Mouse (Mus musculus): Measurements from ENCODE around the gene Calhm5. TPM values are rescaled to one million over a fixed set of nuclear protein-coding genes. Genes with fewer than 3 reads are reported as not detected.

The Calhm5 gene
- 1.1 and 1.4 TPM in 2 replicates for polyA plus RNA-seq (2015; fragmentation: Nextera tagmentation; extraction: Ambion mirVana)

DNA sequence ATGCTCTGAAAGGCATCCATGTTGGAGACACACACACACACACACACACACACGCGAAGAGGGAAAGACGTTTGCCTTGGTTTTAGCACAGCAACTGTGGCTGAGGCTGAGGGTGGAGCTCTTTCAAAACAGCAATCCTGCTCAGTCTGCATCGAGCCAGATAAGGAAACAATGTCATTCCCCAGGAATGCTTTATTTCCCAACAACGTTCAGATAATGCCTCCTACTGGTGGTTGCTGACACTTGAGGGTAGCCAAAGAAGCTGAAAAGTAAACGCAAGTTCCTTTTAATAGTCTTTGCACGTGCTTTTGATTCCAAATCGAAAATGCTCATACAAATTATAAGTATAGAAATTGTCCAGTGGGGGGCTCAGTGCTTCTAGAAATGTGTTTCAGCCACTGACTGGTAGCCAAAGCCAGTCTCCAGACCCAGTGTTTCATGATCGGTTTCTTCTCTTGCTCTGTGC lies at the start of gene Calhm5:
Gene Calhm5, minus strand, starts transcription at position 102 of the 466 bp plus-strand sequence.
- Histone ChIP-seq H3K4me3 (ENCODE audit: low read depth, low read length) (peak within 1 kb of the TSS; percentile 4), H3K27me3 (replicated peaks; ENCODE audit: control insufficient read depth, insufficient read depth, low read length) (no peaks in the 10 kb centered on the region), H3K9ac (ENCODE audit: low read depth, low read length) (0 out of 2 replicates have a peak within 1 kb of the TSS, but pooled peaks have one; percentile 31), H3K36me3 (ENCODE audit: control insufficient read depth, insufficient read depth) (no peaks in the 10 kb centered on the region), H3K9me3 (ENCODE audit: control insufficient read depth) (no peaks in the 10 kb centered on the region), H3K4me1 (replicated peaks; ENCODE audit: control insufficient read depth, insufficient read depth, low read length) (no peaks in the 10 kb centered on the region), H3K4me2 (replicated peaks; ENCODE audit: low read depth) (peak within 1 kb of the TSS; percentile 57), H3K27ac (ENCODE audit: low read depth, low read length) (peak within 1 kb of the TSS; percentile 46; the same call in 1 of the 2 replicates)
- peak; percentile 79 for TF ChIP-seq CTCF (IDR thresholded peaks at IDR 0.05; ENCODE audit: low read depth)
- peak; percentile 66 for ATAC-seq
- WGBS = 8% methylated on average over 9 of the region's 9 CpGs

DNA sequence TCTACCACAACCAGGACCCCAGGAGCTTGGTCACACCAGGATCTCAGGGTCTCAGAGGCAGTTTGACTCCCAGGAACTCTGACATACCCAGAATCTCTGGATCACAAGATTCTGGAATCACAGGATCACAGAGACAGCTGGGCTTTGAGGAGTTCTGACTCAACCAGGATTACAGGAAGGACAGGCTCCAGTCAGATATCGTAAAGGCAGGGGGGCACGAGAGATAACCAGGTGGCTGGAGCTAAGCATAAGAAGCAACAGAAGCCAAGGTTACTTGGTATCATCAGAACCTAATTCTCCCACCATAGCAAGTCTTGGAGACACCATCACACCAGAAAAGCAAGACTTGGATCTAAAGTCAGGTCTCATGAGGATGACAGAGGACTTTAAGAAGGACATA lies 45.4 kb upstream of the Calhm5 start:
- no peaks in the 10 kb centered on the region for H3K36me3 ChIP-seq (ENCODE audit: control insufficient read depth, insufficient read depth)
- no peaks in the 10 kb centered on the region for H3K27me3 ChIP-seq (replicated peaks; ENCODE audit: control insufficient read depth, insufficient read depth, low read length)
- no peaks in the 10 kb centered on the region for H3K4me1 ChIP-seq (replicated peaks; ENCODE audit: control insufficient read depth, insufficient read depth, low read length)
- 0 out of 2 replicates have a peak, but pooled peaks cover 3% of the 10 kb centered on the region for H3K9me3 ChIP-seq (ENCODE audit: control insufficient read depth)
- H3K9ac ChIP-seq (ENCODE audit: low read depth, low read length) = no peak overlapping the region
- no peak overlapping the region for H3K4me2 ChIP-seq (replicated peaks; ENCODE audit: low read depth)
- no peak for TF ChIP-seq CTCF (IDR thresholded peaks at IDR 0.05; ENCODE audit: low read depth)
- no peak for ATAC-seq
- H3K4me3 ChIP-seq (ENCODE audit: low read depth, low read length) = no peak overlapping the region
- no peak overlapping the region for H3K27ac ChIP-seq (ENCODE audit: low read depth, low read length)
- 85% methylated on average over 2 of the region's 2 CpGs for WGBS

DNA sequence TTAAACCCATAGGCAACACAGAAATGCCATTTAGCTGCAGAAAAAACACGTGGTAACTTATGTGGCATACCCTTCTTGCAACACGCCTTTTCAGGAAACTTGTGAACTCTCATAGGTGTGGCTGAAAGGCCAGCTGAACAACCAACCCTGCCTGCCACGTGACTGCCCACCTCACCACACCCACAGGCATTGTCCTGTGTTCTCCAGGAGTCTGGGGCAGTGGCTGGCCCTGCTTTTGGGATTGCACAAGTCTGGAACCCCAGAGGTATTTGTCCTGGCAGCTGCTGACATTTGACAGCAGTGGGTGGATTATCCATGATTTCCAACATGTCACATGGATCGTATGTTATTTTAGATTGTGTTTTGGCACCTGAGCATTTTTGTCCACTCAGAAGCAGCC lies 43.4 kb upstream of the Calhm5 start:
- Histone ChIP-seq H3K4me1 (replicated peaks; ENCODE audit: control insufficient read depth, insufficient read depth, low read length) (no peaks in the 10 kb centered on the region), H3K9me3 (ENCODE audit: control insufficient read depth) (0 out of 2 replicates have a peak, but pooled peaks cover 3% of the 10 kb centered on the region), H3K9ac (ENCODE audit: low read depth, low read length) (no peak overlapping the region), H3K4me3 (ENCODE audit: low read depth, low read length) (no peak overlapping the region), H3K27me3 (replicated peaks; ENCODE audit: control insufficient read depth, insufficient read depth, low read length) (no peaks in the 10 kb centered on the region), H3K4me2 (replicated peaks; ENCODE audit: low read depth) (no peak overlapping the region), H3K36me3 (ENCODE audit: control insufficient read depth, insufficient read depth) (no peaks in the 10 kb centered on the region), H3K27ac (ENCODE audit: low read depth, low read length) (no peak overlapping the region)
- ATAC-seq = 0 out of 2 replicates have a peak, but pooled peaks have one; percentile 33
- WGBS = 46% methylated on average over 4 of the region's 4 CpGs
- no peak for TF ChIP-seq CTCF (IDR thresholded peaks at IDR 0.05; ENCODE audit: low read depth)

DNA sequence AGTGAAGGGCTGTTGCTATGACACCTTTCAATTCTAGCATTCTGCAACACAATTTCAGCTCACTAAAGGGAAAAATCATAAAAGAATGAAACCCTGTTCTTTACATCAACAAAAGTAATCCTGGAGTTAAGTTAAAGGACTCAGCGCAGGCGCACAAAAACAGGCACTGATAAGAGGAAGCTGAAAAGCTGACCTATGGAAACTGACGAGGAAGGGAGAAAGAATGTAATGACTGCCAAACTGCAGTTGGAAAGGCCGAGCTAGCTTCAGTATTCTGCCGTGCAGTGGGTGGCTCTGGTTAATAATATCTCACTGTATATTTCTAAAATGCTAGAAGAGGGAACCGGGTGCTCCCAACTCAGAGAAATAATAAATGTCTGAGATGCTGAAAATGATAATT lies 41.7 kb upstream of the Calhm5 start:
- H3K4me2 ChIP-seq (replicated peaks; ENCODE audit: low read depth) = no peak overlapping the region
- no peak overlapping the region for H3K9ac ChIP-seq (ENCODE audit: low read depth, low read length)
- no peaks in the 10 kb centered on the region for H3K36me3 ChIP-seq (ENCODE audit: control insufficient read depth, insufficient read depth)
- no peak for ATAC-seq
- 42% methylated on average over 6 of the region's 6 CpGs for WGBS
- H3K27ac ChIP-seq (ENCODE audit: low read depth, low read length) = no peak overlapping the region
- no peaks in the 10 kb centered on the region for H3K9me3 ChIP-seq (ENCODE audit: control insufficient read depth)
- no peak overlapping the region for H3K4me3 ChIP-seq (ENCODE audit: low read depth, low read length)
- no peaks in the 10 kb centered on the region for H3K4me1 ChIP-seq (replicated peaks; ENCODE audit: control insufficient read depth, insufficient read depth, low read length)
- no peak for TF ChIP-seq CTCF (IDR thresholded peaks at IDR 0.05; ENCODE audit: low read depth)
- H3K27me3 ChIP-seq (replicated peaks; ENCODE audit: control insufficient read depth, insufficient read depth, low read length) = no peaks in the 10 kb centered on the region

DNA sequence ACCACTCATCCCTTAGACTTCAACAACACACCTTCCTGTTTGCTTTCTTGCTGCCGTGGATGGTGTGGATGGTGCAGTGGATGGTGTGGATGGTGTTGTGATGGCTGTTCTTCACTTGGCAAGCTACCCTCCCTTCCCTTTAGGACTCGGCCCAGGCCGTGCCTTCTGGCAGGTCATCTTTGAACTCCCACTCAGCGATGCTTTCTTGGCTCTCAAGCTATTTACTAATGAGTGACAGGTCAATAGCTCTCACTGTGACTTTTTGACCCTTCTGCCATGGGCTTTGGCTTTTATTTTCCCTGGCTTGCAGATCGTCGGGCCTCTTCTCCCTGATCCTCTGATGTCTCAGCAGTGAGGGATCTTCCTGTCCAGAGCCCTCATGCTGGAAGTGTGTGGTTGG lies 40.1 kb upstream of the Calhm5 start:
- H3K4me3 ChIP-seq (ENCODE audit: low read depth, low read length) = no peak overlapping the region
- no peak for TF ChIP-seq CTCF (IDR thresholded peaks at IDR 0.05; ENCODE audit: low read depth)
- H3K4me2 ChIP-seq (replicated peaks; ENCODE audit: low read depth) = no peak overlapping the region
- H3K9me3 ChIP-seq (ENCODE audit: control insufficient read depth) = no peaks in the 10 kb centered on the region
- WGBS = 30% methylated on average over 6 of the region's 6 CpGs
- H3K9ac ChIP-seq (ENCODE audit: low read depth, low read length) = no peak overlapping the region
- H3K36me3 ChIP-seq (ENCODE audit: control insufficient read depth, insufficient read depth) = no peaks in the 10 kb centered on the region
- ATAC-seq = no peak
- no peak overlapping the region for H3K27ac ChIP-seq (ENCODE audit: low read depth, low read length)
- H3K4me1 ChIP-seq (replicated peaks; ENCODE audit: control insufficient read depth, insufficient read depth, low read length) = no peaks in the 10 kb centered on the region
- H3K27me3 ChIP-seq (replicated peaks; ENCODE audit: control insufficient read depth, insufficient read depth, low read length) = no peaks in the 10 kb centered on the region

DNA sequence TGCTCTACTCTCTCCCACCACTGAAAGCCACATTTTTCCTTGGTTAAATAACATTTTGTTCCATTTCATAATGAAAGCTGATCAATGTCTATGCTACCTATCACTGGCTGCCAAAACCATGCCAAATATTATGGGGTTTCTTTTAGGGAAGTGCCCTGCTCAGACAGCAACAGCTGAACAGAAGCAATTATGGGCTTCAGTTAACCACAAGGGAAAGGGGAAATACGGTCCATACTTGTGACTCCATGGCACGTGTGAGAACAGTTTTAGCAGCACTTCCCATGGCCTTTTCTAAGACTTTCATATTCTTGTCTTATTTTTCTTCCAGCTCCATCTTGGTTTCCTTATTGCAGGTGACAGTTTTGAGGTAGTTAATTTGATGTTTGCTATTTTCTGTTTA lies 35.0 kb upstream of the Calhm5 start:
- TF ChIP-seq CTCF (IDR thresholded peaks at IDR 0.05; ENCODE audit: low read depth) = no peak
- H3K27ac ChIP-seq (ENCODE audit: low read depth, low read length) = no peak overlapping the region

More for the DNA sequence above, 35.0 kb upstream of the Calhm5 start:
- no peaks in the 10 kb centered on the region for H3K4me1 ChIP-seq (replicated peaks; ENCODE audit: control insufficient read depth, insufficient read depth, low read length)
- no peaks in the 10 kb centered on the region for H3K36me3 ChIP-seq (ENCODE audit: control insufficient read depth, insufficient read depth)
- ATAC-seq = no peak
- no peaks in the 10 kb centered on the region for H3K27me3 ChIP-seq (replicated peaks; ENCODE audit: control insufficient read depth, insufficient read depth, low read length)
- no peak overlapping the region for H3K4me2 ChIP-seq (replicated peaks; ENCODE audit: low read depth)
- no peak overlapping the region for H3K4me3 ChIP-seq (ENCODE audit: low read depth, low read length)
- no peak overlapping the region for H3K9ac ChIP-seq (ENCODE audit: low read depth, low read length)
- H3K9me3 ChIP-seq (ENCODE audit: control insufficient read depth) = no peaks in the 10 kb centered on the region
- 81% methylated on average over 2 of the region's 2 CpGs for WGBS
